Mouse (Mus musculus) C2C12 (cell line): ENCODE measurements around the gene Trip4. TPM values are rescaled to one million over a fixed set of nuclear protein-coding genes. Genes with fewer than 3 reads are reported as not detected.
A peak's percentile ranks its signal among the peaks of the same experiment; 100 is the strongest.

Experiments
- H3K27me3 ChIP-seq: one replicate; pipeline ENCODE4 v1.6.1; 2011; ENCODE audit not compliant: control insufficient read depth, insufficient read depth, insufficient read length
- H3K36me3 ChIP-seq: one replicate; pipeline ENCODE4 v1.6.1; 2011; ENCODE audit not compliant: control insufficient read depth, insufficient read depth
- H3K4me3 ChIP-seq: one replicate; pipeline ENCODE4 v1.5.1; 2011; ENCODE audit warnings: mild to moderate bottlenecking, control low read depth; ENCODE audit not compliant: poor library complexity, insufficient read depth, severe bottlenecking
- H3K79me2 ChIP-seq: one replicate; pipeline ENCODE4 v1.6.1; 2011; ENCODE audit not compliant: control insufficient read depth, insufficient read depth
- H3K79me3 ChIP-seq: one replicate; pipeline ENCODE4 v1.6.1; 2011; ENCODE audit warnings: low read depth, control low read depth
- H3ac ChIP-seq: one replicate; pipeline ENCODE3; 2011; ENCODE audit warnings: low read depth; ENCODE audit not compliant: control insufficient read depth, insufficient read length
- CEBPB ChIP-seq: IDR thresholded peaks from one replicate; pipeline ENCODE4 v1.6.1; 2011; ENCODE audit warnings: low read depth, mild to moderate bottlenecking, control low read depth, moderate library complexity
- CTCF ChIP-seq: IDR thresholded peaks from one replicate; pipeline ENCODE4 v1.5.1; 2011; ENCODE audit not compliant: control insufficient read depth, insufficient read depth, insufficient read length
- FOSL1 ChIP-seq: IDR thresholded peaks from one replicate; pipeline ENCODE4 v1.8.0; 2011; ENCODE audit warnings: mild to moderate bottlenecking, low read length; ENCODE audit not compliant: poor library complexity, insufficient read depth, severe bottlenecking
- MAX ChIP-seq: IDR thresholded peaks from one replicate; pipeline ENCODE4 v1.6.1; 2011; ENCODE audit warnings: mild to moderate bottlenecking, control low read depth
- MYOD1 ChIP-seq: IDR thresholded peaks from one replicate; pipeline ENCODE4 v1.6.1; 2011; ENCODE audit warnings: low read depth; ENCODE audit not compliant: control insufficient read depth, insufficient read length
- MYOG ChIP-seq: IDR thresholded peaks from one replicate; pipeline ENCODE4 v1.6.1; 2011; ENCODE audit not compliant: control insufficient read depth, insufficient read length; ENCODE audit errors: extremely low read depth
- USF1 ChIP-seq: IDR thresholded peaks from one replicate; pipeline ENCODE4 v1.6.1; 2011; ENCODE audit warnings: low read depth, mild to moderate bottlenecking, control low read depth, moderate library complexity
- polyA plus RNA-seq: library from polyadenylated mRNA; unstranded; fragments of >200 nt; fragmentation: generic; extraction: Trizol; gene quantifications from one replicate; pipeline ENCODE4 v1.2.1, GENCODE M21; 2012; ENCODE audit warnings: missing spikeins

Trip4 gene
- polyA plus RNA-seq, 1 experiment: 6.2 TPM

DNA sequence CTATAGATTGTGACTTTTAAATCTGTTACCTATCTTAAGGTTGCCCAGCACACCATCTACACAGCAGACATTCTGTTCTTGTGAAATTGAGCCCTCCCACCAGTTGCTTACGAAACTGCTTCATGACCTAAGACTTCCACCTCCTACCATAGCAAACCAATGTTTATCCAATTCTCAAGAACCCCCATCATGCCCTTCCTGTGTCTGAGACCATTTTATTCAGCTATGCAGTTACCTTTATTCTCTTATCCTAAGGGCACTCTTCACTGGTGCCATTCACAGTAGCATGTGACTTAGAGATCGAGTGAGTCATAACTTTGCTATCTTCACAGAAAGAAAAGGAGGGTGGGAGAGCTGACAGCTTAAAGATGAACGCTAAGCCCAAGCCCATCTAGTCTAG lies 80.1 kb downstream of the Trip4 start:
- Histone ChIP-seq H3K79me3 (peaks cover 32% of the 10 kb centered on the region), H3K4me3 (no peak overlapping the region), H3ac (no peak overlapping the region), H3K36me3 (peaks cover 13% of the 10 kb centered on the region), H3K79me2 (peaks cover 41% of the 10 kb centered on the region), H3K27me3 (no peaks in the 10 kb centered on the region)
- no peak for TF ChIP-seq MYOG
- peak; percentile 68 for TF ChIP-seq USF1
- no peak for TF ChIP-seq CEBPB
- TF ChIP-seq MAX: no peak

DNA sequence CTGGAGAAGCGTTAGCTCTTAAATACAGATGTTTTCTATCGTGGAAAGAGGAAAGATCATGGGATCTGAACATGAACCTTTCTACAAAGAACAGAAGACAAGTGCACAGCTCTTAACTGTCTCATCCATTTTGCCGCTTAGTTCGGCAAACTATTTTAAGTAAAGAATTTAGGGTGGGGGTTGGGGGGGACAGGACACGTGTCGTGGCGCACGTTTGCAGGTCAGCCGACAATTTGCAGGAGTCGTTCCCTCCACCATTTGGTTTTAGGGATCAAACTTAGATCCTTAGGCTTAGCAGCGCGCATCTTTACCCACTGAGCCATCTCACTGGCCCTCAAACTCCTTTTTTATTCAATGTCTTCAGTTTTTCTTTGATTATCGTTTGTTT lies 80.6 kb downstream of the Trip4 start:
- peak overlapping the region; percentile 4 for H3ac ChIP-seq
- no peak for TF ChIP-seq MYOD1
- no peak for TF ChIP-seq FOSL1
- no peak for TF ChIP-seq CTCF
- TF ChIP-seq MYOG: no peak
- no peak for TF ChIP-seq USF1
- TF ChIP-seq MAX: no peak
- TF ChIP-seq CEBPB: no peak
- H3K27me3 ChIP-seq: no peaks in the 10 kb centered on the region
- H3K79me3 ChIP-seq: peaks cover 36% of the 10 kb centered on the region
- H3K4me3 ChIP-seq: peak overlapping the region; percentile 74
- peaks cover 45% of the 10 kb centered on the region for H3K79me2 ChIP-seq
- peaks cover 13% of the 10 kb centered on the region for H3K36me3 ChIP-seq

DNA sequence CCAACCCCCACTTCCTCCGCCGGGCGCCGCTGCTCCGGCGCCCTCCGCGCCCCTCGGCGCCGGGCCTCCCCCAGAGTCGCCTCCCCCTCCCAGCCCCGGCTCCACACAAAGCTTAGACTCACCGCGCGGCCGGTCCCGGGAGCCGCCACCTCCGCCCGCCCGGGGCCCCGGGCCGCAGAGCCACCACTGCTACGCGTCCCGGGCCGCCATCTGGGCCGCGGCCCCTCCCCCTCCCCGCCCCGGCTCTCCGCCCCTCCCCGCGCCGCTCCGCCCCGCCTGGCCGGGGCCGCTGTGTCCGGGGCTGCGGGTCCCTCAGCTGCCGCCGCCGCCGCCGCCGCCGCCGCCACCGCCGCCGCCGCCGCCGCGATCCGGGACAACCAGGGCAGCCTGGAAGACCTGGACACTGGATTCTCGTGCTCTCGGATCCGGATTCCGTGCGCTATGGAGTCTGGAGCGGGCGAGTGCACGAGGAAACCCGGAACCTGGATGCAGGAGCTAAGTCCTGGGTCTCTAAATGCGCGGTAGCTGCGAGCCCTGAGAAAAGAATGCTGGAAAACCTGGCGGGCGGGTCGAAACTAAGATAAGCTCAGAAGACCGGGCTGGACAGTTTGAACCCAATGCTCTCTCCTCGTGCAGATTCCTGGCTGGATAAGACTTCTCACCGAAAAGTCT lies 81.1 kb downstream of the Trip4 start, which contains the start of gene Zfp609:
Zfp609 (minus strand) TSS at position 221 of the 672 bp plus-strand sequence.
- peaks cover 41% of the 10 kb centered on the region for H3K79me3 ChIP-seq
- peaks cover 50% of the 10 kb centered on the region for H3K79me2 ChIP-seq
- peak within 1 kb of the TSS; percentile 74 for H3K4me3 ChIP-seq
- TF ChIP-seq FOSL1: no peak
- TF ChIP-seq MAX: peak; percentile 71
- H3ac ChIP-seq: peak within 1 kb of the TSS; percentile 64
- H3K27me3 ChIP-seq: no peaks in the 10 kb centered on the region
- H3K36me3 ChIP-seq: peaks cover 12% of the 10 kb centered on the region

DNA sequence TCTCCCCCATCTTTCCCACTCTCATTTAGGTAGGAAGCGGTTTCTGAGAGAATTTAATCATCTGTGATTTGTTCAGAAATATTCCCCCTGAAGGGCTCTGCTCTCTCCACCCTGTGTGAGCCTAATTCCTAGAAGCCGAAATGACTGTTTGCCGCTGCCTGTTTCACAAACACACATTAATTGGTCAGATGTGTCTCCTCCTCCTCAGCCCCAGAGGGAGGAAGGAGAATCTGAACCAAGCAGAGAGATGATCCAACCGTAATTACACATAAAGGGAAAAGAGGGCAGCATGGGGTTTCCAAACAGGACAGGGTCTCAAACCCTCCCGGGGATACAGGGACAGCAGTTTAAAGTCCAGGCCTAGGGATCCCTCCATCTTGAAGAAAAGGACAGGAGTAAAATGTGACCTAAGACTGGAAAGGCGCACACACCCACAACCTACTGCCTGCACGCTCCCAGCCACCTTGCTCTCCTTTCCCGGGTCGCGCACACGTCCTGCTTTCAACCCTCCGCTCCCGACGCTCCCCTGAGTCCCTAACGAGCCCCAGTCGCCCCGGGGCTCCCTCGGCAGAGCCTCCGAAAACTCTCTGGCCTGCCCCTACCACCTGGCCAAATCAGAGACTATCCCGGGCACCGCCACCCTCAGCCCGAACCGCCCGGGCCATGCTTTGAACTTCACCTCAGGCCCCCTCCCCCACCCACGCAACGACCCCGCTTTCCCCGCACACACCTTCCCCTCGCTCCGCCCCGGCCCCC lies 81.8 kb downstream of the Trip4 start:
- peaks cover 47% of the 10 kb centered on the region for H3K79me3 ChIP-seq
- H3K36me3 ChIP-seq: peaks cover 5% of the 10 kb centered on the region
- no peak for TF ChIP-seq FOSL1
- no peak for TF ChIP-seq MYOD1
- TF ChIP-seq MAX: no peak
- no peak for TF ChIP-seq CTCF
- no peak for TF ChIP-seq MYOG
- TF ChIP-seq CEBPB: no peak
- no peak for TF ChIP-seq USF1
- peak overlapping the region; percentile 64 for H3ac ChIP-seq
- H3K4me3 ChIP-seq: peak overlapping the region; percentile 74
- H3K27me3 ChIP-seq: no peaks in the 10 kb centered on the region
- peaks cover 57% of the 10 kb centered on the region for H3K79me2 ChIP-seq

DNA sequence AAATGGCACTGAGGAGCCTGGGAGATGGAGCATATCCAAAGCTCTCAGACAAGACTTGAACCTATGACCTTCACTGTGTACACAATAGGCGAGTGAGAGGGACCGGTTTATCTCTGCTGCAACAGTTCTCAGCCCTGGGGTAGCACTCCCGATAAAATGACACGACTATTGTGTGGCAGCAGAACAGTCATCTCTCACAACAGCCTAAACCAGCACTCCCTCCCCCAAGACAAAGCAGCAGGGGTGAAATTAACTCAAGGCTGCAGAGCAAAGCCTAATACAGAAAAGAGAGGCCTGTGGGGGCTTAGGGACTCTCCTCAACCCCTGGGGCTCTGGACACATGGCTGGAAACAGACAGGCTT lies 82.4 kb downstream of the Trip4 start:
- peak overlapping the region; percentile 10 for H3ac ChIP-seq
- no peak for TF ChIP-seq USF1
- TF ChIP-seq CTCF: no peak
- no peak for TF ChIP-seq MAX
- TF ChIP-seq CEBPB: no peak
- TF ChIP-seq MYOD1: no peak
- TF ChIP-seq MYOG: no peak
- TF ChIP-seq FOSL1: no peak
- H3K4me3 ChIP-seq: peak overlapping the region; percentile 74
- peaks cover 62% of the 10 kb centered on the region for H3K79me2 ChIP-seq
- no peaks in the 10 kb centered on the region for H3K27me3 ChIP-seq
- peaks cover 52% of the 10 kb centered on the region for H3K79me3 ChIP-seq
- H3K36me3 ChIP-seq: no peaks in the 10 kb centered on the region
